Mouse (Mus musculus) forebrain, embryonic 15.5 days (tissue): ENCODE measurements around the gene Gm9821. TPM values are rescaled to one million over a fixed set of nuclear protein-coding genes. Genes with fewer than 3 reads are reported as not detected.

Experiments
- ATAC-seq: fragments of 200-750 bp; cut with Nextera tagmentation; replicated peaks from 2 replicates; pipeline ENCODE4 v1.8.0; 2017; ENCODE audit warnings: mild to moderate bottlenecking, moderate TSS enrichment, moderate library complexity
- H3K27ac ChIP-seq: fragments of 300-500 bp; sonication (generic); replicated peaks from 2 replicates; pipeline ENCODE4 v1.5.1; 2015; ENCODE audit warnings: mild to moderate bottlenecking, inconsistent platforms
- H3K27me3 ChIP-seq: fragments of 300-500 bp; sonication (generic); 2 replicates; pipeline ENCODE4 v1.6.1; 2015; ENCODE audit warnings: inconsistent platforms
- H3K36me3 ChIP-seq: fragments of 300-500 bp; sonication (generic); 2 replicates; pipeline ENCODE4 v1.6.1; 2015; ENCODE audit warnings: mild to moderate bottlenecking, inconsistent platforms
- H3K4me1 ChIP-seq: fragments of 300-500 bp; sonication (generic); 2 replicates; pipeline ENCODE4 v1.6.1; 2015; ENCODE audit warnings: inconsistent platforms
- H3K4me2 ChIP-seq: fragments of 300-500 bp; sonication (generic); replicated peaks from 2 replicates; pipeline ENCODE4 v1.6.1; 2015; ENCODE audit warnings: mild to moderate bottlenecking, inconsistent platforms
- H3K4me3 ChIP-seq: fragments of 300-500 bp; sonication (generic); 2 replicates; pipeline ENCODE4 v1.5.1; 2015; ENCODE audit warnings: mild to moderate bottlenecking, inconsistent platforms
- H3K9ac ChIP-seq: fragments of 300-500 bp; sonication (generic); replicated peaks from 2 replicates; pipeline ENCODE4 v1.6.1; 2015; ENCODE audit warnings: mild to moderate bottlenecking, inconsistent platforms
- H3K9me3 ChIP-seq: fragments of 300-500 bp; sonication (generic); 2 replicates; pipeline ENCODE4 v1.6.1; 2016; ENCODE audit warnings: inconsistent platforms
- WGBS: fragments of 180-500 bp; shearing (Covaris S2); methylation state at CpG from one replicate; pipeline ENCODE4 v1.1.7; 2015; ENCODE audit warnings: mixed read lengths; 5-methylcytosine and 5-hydroxymethylcytosine counted together
- polyA plus RNA-seq: library from polyadenylated mRNA; unstranded; fragments of >200 nt; fragmentation: Nextera tagmentation; extraction: Ambion mirVana; gene quantifications from 2 replicates; pipeline ENCODE4 v1.2.1, GENCODE M21; 2015

Gene Gm9821
- polyA plus RNA-seq, 1 experiment from 2014 or later: 0.15 TPM

GRCm38 (mm10) chr2:91929455-91929854, 16.0 kb upstream of the Gm9821 start:
- H3K4me3 ChIP-seq: peak overlapping the region; percentile 75; the same call in 1 of the 2 replicates
- peaks cover 37% of the 10 kb centered on the region for H3K4me1 ChIP-seq
- no peak overlapping the region for H3K27ac ChIP-seq
- H3K9me3 ChIP-seq: no peaks in the 10 kb centered on the region
- H3K27me3 ChIP-seq: peaks cover 4% of the 10 kb centered on the region
- peak overlapping the region; percentile 88 for H3K4me2 ChIP-seq
- ATAC-seq: no peak
- peak overlapping the region; percentile 41; the same call in 1 of the 2 replicates for H3K9ac ChIP-seq
- 46% methylated on average over 3 of the region's 3 CpGs for WGBS
- no peaks in the 10 kb centered on the region; the same call in 1 of the 2 replicates for H3K36me3 ChIP-seq

DNA sequence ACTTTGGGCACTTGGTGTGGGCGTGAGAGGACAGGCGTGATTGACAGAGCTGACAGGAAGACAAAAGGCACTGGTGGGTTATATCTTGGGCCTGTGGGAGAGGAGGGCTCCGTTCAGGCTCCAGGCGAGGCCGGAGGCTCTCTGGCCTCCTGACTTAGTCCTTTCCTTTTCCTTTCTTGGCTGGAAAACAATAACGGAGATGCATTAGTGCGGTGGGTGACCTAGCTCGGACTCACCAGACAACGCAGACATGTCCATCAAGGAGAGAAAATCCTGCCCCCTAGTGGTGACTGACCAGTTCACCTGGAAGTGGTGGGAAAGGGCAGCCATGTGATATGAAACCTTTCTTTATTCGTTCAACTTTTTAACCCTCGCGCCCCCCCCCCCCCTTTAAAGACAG, 15.6 kb upstream of the Gm9821 start:
- Histone ChIP-seq H3K36me3 (no peaks in the 10 kb centered on the region; the same call in 1 of the 2 replicates), H3K27ac (no peak overlapping the region), H3K9me3 (no peaks in the 10 kb centered on the region), H3K4me2 (peak overlapping the region; percentile 88), H3K9ac (peak overlapping the region; percentile 83), H3K4me1 (peaks cover 37% of the 10 kb centered on the region), H3K27me3 (peaks cover under 1% of the 10 kb centered on the region), H3K4me3 (peak overlapping the region; percentile 75)
- 5% methylated on average over 12 of the region's 12 CpGs for WGBS
- ATAC-seq: 0 out of 2 replicates have a peak, but pooled peaks have one; percentile 4

DNA sequence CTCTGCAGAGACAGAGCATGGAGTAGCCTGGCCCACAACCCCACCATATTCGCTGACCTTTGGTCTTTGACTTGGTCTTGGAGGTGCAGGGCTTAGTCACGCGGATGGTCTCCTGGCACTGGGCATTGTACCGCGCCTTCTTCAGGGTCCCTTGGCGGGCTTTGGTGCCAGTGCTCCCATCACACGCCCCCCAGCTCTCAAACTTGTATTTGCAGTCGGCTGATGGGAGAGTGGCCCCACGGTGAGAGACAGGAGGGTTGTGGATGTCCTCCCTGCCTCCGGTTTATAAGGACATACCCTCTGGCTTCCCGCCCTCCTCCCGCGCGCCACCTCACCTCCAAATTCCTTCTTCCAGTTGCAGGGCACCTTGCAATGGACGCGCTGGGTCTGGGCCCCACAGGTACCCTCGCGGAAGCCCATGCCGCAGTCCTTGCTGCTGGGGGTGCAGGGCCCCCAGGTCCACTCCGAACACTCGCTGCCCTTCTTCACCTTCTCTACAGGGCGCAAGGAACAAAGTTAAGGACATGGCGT, 14.7 kb upstream of the Gm9821 start:
- peak overlapping the region; percentile 88 for H3K4me2 ChIP-seq
- ATAC-seq: no peak
- peak overlapping the region; percentile 83 for H3K9ac ChIP-seq
- 2% methylated on average over 23 of the region's 23 CpGs for WGBS
- H3K4me3 ChIP-seq: peak overlapping the region; percentile 75
- no peaks in the 10 kb centered on the region for H3K27me3 ChIP-seq
- H3K4me1 ChIP-seq: peaks cover 37% of the 10 kb centered on the region
- H3K27ac ChIP-seq: peak overlapping the region; percentile 87
- no peaks in the 10 kb centered on the region for H3K9me3 ChIP-seq
- H3K36me3 ChIP-seq: no peaks in the 10 kb centered on the region; the same call in 1 of the 2 replicates

- peak; percentile 68 for ATAC-seq
- no peaks in the 10 kb centered on the region for H3K27me3 ChIP-seq
- under 1% methylated on average over 48 of the region's 50 CpGs for WGBS
- peak overlapping the region; percentile 75 for H3K4me3 ChIP-seq
- peak overlapping the region; percentile 83 for H3K9ac ChIP-seq
- no peaks in the 10 kb centered on the region for H3K9me3 ChIP-seq
- H3K4me1 ChIP-seq: peaks cover 37% of the 10 kb centered on the region
- peak overlapping the region; percentile 88 for H3K4me2 ChIP-seq
- peak overlapping the region; percentile 87 for H3K27ac ChIP-seq
- peaks cover 5% of the 10 kb centered on the region for H3K36me3 ChIP-seq
Measured at GRCm38 (mm10) chr2:91931328-91932159, 14.0 kb upstream of the Gm9821 start.

DNA sequence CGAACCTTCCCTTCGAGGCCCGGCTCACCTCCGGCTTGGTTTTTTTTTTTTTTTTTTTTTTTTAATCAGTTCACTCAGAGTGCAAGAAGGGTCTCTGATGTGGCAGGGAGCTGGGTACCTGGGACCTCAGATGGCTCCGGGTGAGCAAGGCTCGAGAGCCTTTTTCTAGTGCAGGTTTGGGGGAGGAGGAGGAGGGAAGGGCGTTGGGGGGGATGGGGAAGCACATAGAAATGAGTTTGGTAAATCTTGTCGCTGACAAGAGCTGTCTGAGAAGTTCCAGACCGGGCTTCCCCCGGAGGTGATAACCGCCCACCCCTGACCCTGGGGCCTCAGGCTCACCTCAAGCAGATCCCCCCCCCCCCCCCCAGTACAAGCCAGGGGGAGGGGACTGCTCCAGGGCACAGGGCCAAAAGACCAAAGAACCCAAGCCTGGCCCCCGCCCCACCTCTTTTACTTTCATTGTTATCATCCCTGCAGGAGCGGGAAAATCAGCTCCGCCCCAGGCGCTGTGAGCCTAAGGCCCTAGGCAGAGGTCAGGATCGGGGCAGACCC, 13.3 kb upstream of the Gm9821 start, which contains the start of gene Mdk:
TSS of gene Mdk (minus strand) at position 138 of the 552 bp plus-strand sequence.
- ATAC-seq: no peak; the same call in 1 of the 2 replicates
- Histone ChIP-seq H3K27ac (peak within 1 kb of the TSS; percentile 87), H3K9me3 (no peaks in the 10 kb centered on the region), H3K4me3 (peak within 1 kb of the TSS; percentile 75), H3K9ac (peak within 1 kb of the TSS; percentile 83), H3K4me1 (peaks cover 37% of the 10 kb centered on the region), H3K36me3 (peaks cover 11% of the 10 kb centered on the region), H3K27me3 (no peaks in the 10 kb centered on the region), H3K4me2 (peak within 1 kb of the TSS; percentile 88)
- WGBS: 4% methylated on average over 16 of the region's 16 CpGs

- Histone ChIP-seq H3K9ac (peak overlapping the region; percentile 83; the same call in 1 of the 2 replicates), H3K36me3 (peaks cover 17% of the 10 kb centered on the region), H3K27me3 (no peaks in the 10 kb centered on the region), H3K4me2 (no peak overlapping the region), H3K4me1 (peaks cover 37% of the 10 kb centered on the region), H3K27ac (no peak overlapping the region), H3K4me3 (no peak overlapping the region), H3K9me3 (no peaks in the 10 kb centered on the region)
- ATAC-seq: no peak
- WGBS: 15% methylated on average over 6 of the region's 6 CpGs
Measured at GRCm38 (mm10) chr2:91932737-91933350, 12.7 kb upstream of the Gm9821 start.

DNA sequence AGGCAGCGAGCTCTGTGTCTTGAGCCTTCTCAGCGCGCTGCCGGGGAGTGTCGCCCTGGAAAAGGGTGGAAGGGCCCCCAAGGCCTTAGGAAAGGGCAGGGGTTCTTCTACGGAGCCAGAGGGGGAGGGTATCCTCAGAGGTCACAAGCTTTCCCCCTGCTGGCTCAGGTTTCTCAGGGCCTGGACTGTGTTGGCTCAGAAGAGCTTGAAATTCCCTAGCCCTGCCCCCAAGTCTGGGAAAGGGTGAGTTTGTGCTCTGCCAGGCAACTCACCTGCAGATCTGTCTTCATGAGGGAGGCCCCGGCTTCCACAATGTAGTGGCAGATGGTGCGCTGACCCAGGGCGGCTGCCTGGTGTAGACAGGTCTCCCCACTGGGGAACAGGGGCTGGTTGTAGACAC, 12.0 kb upstream of the Gm9821 start:
- Histone ChIP-seq H3K9ac (no peak overlapping the region), H3K27me3 (no peaks in the 10 kb centered on the region), H3K36me3 (peaks cover 22% of the 10 kb centered on the region), H3K4me2 (no peak overlapping the region), H3K4me1 (peaks cover 31% of the 10 kb centered on the region), H3K4me3 (no peak overlapping the region), H3K9me3 (no peaks in the 10 kb centered on the region), H3K27ac (no peak overlapping the region)
- 39% methylated on average over 9 of the region's 9 CpGs for WGBS
- ATAC-seq: no peak

DNA sequence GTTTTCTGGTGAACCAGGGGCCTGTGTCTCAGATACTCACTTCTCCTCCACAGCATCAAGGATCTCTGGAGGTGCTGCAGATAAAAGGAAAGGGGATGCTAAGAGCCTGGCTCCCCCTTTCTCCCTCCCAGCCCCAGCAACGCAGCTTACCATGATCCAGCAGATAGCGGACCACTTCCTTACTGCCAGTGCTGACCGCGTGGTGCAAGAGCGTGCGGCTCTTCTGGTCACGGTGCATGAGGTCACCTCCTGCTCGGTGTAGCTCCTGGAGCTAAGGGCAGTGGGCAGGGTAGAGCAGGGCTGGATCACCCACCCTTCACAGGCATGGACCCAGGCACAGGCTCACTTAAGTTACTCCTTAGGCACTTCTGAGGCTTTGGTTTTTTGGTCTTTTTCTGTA, 11.5 kb upstream of the Gm9821 start:
- Histone ChIP-seq H3K36me3 (peaks cover 27% of the 10 kb centered on the region), H3K4me2 (no peak overlapping the region), H3K9ac (no peak overlapping the region), H3K4me3 (no peak overlapping the region), H3K27ac (no peak overlapping the region), H3K4me1 (peaks cover 31% of the 10 kb centered on the region), H3K9me3 (no peaks in the 10 kb centered on the region), H3K27me3 (no peaks in the 10 kb centered on the region)
- no peak for ATAC-seq
- WGBS: 76% methylated on average over 8 of the region's 8 CpGs

GRCm38 (mm10) chr2:91934826-91935525, 10.5 kb upstream of the Gm9821 start:
- Histone ChIP-seq H3K4me1 (peaks cover 24% of the 10 kb centered on the region), H3K4me2 (no peak overlapping the region), H3K27ac (no peak overlapping the region), H3K9ac (no peak overlapping the region), H3K27me3 (no peaks in the 10 kb centered on the region), H3K9me3 (no peaks in the 10 kb centered on the region), H3K4me3 (no peak overlapping the region), H3K36me3 (peaks cover 29% of the 10 kb centered on the region)
- ATAC-seq: no peak
- WGBS: 93% methylated on average over 9 of the region's 9 CpGs

DNA sequence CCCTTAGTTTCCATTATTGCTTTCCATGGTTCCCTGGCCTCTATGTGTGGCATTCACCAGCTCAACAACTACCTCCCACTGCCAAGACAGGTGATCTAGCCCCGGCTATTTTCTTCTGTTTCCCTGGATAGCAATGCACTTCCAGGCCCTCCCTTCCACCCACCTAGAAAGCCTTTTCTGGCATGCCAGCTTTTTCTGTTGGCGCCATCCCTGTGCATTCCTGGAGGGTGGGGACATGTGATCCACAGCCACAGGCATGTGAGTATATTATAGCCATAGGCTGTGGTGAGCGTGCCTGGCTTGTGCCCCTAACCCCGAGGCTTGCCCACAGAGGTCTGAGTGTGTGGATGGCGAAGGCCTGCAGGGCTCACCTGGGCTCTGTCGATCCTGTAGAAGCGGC, 9.3 kb upstream of the Gm9821 start:
- Histone ChIP-seq H3K9me3 (no peaks in the 10 kb centered on the region), H3K4me1 (peaks cover 13% of the 10 kb centered on the region), H3K9ac (no peak overlapping the region), H3K4me3 (no peak overlapping the region), H3K27me3 (no peaks in the 10 kb centered on the region), H3K36me3 (peaks cover 33% of the 10 kb centered on the region), H3K27ac (no peak overlapping the region), H3K4me2 (no peak overlapping the region)
- WGBS: 93% methylated on average over 7 of the region's 7 CpGs
- no peak for ATAC-seq

- Histone ChIP-seq H3K27me3 (no peaks in the 10 kb centered on the region), H3K4me3 (no peak overlapping the region), H3K9me3 (no peaks in the 10 kb centered on the region), H3K36me3 (peaks cover 33% of the 10 kb centered on the region), H3K27ac (no peak overlapping the region), H3K4me2 (no peak overlapping the region), H3K9ac (no peak overlapping the region), H3K4me1 (peaks cover 2% of the 10 kb centered on the region; the same call in 1 of the 2 replicates)
- ATAC-seq: no peak
- WGBS: 89% methylated on average over 15 of the region's 15 CpGs
Measured at GRCm38 (mm10) chr2:91939303-91939935, 6.1 kb upstream of the Gm9821 start.
